Mouse (Mus musculus) cerebellum, adult 2 months (tissue): ENCODE measurements around the gene Ptk6.

Source experiments
- CTCF ChIP-seq: fragments of 200-500 bp; IDR thresholded peaks from 2 replicates; pipeline ENCODE4 v1.5.1; 2011; ENCODE audit warnings: low read depth, mild to moderate bottlenecking, control low read depth, low read length, moderate library complexity, borderline replicate concordance; ENCODE audit not compliant: insufficient read depth
- POLR2A ChIP-seq: fragments of 200-500 bp; IDR thresholded peaks from 2 replicates; pipeline ENCODE4 v1.6.1; 2011; ENCODE audit warnings: low read length, control low read depth, borderline replicate concordance; ENCODE audit not compliant: insufficient read depth

DNA sequence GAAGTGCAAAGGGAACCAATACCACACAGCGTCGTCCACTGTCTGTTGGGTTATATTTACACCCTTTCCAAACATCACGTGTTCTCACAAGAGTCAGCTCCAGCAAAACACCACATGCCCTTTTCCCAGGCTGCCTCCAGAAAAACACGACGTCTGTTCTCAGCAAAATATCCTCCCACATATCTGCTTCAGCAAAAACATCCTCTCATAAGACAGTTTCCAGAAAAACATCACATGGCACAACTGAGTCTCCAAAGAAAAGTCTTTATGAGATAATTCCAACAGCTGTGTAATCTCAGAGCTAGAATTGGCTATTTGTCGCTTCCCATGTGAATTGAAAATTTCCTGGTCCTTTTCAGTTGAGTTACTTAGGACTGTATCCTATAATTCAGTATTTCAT lies 21.7 kb downstream of the Ptk6 start:
- no peak for TF ChIP-seq POLR2A
- no peak for TF ChIP-seq CTCF
